Mouse (Mus musculus) embryo, embryonic 9.5 days (tissue): ENCODE measurements around the gene Rps26.
A peak's percentile ranks its signal among the peaks of the same experiment; 100 is the strongest.

ENCODE experiments used
- DNase-seq: peaks from one replicate; pipeline ENCODE4 v3.0.0-alpha.2; 2017; ENCODE audit errors: extremely low spot score

Rps26 gene

GRCm38 (mm10) chr10:128626311-128627310 is at the start of gene Rps26:
TSS of gene Rps26 (minus strand) at chr10:128626747.
- peak; percentile 91 for DNase-seq

GRCm38 (mm10) chr10:128674469-128675008 is 48.0 kb upstream of the Rps26 start:
- peak; percentile 47 for DNase-seq

GRCm38 (mm10) chr10:128673763-128674468 is 47.4 kb upstream of the Rps26 start, which contains the start of gene Suox:
TSS of gene Suox (minus strand) at chr10:128674073.
- peak; percentile 96 for DNase-seq

GRCm38 (mm10) chr10:128671148-128671547 is 44.6 kb upstream of the Rps26 start:
- DNase-seq = no peak

- DNase-seq = peak; percentile 72
Measured at GRCm38 (mm10) chr10:128668790-128669672, 42.5 kb upstream of the Rps26 start.

GRCm38 (mm10) chr10:128665806-128666205 is 39.3 kb upstream of the Rps26 start:
- DNase-seq = no peak

GRCm38 (mm10) chr10:128665307-128665706 is 38.8 kb upstream of the Rps26 start:
- DNase-seq = no peak

- DNase-seq = no peak
Measured at GRCm38 (mm10) chr10:128664808-128665207, 38.3 kb upstream of the Rps26 start.

- no peak for DNase-seq
Measured at GRCm38 (mm10) chr10:128663441-128664220, 37.1 kb upstream of the Rps26 start.

GRCm38 (mm10) chr10:128662465-128662864 is 35.9 kb upstream of the Rps26 start:
- DNase-seq = no peak

GRCm38 (mm10) chr10:128659490-128659889 is 32.9 kb upstream of the Rps26 start:
- DNase-seq = no peak

- no peak for DNase-seq
Measured at GRCm38 (mm10) chr10:128657844-128658243, 31.3 kb upstream of the Rps26 start.

GRCm38 (mm10) chr10:128656731-128657130 is 30.2 kb upstream of the Rps26 start:
- no peak for DNase-seq

- DNase-seq = no peak
Measured at GRCm38 (mm10) chr10:128655254-128655653, 28.7 kb upstream of the Rps26 start.

GRCm38 (mm10) chr10:128653866-128654265 is 27.3 kb upstream of the Rps26 start:
- DNase-seq = no peak

- DNase-seq = peak; percentile 68
Measured at GRCm38 (mm10) chr10:128646139-128647089, 19.9 kb upstream of the Rps26 start.

- DNase-seq = peak; percentile 59
Measured at GRCm38 (mm10) chr10:128645111-128646011, 18.8 kb upstream of the Rps26 start, which contains the start of gene Ikzf4. TSS of gene Ikzf4 (minus strand) at chr10:128645991.

- DNase-seq = no peak
Measured at GRCm38 (mm10) chr10:128642749-128643148, 16.2 kb upstream of the Rps26 start.
